Mouse (Mus musculus) hindbrain, embryonic 12.5 days (tissue): Measurements from ENCODE around the gene Zic4. TPM values are rescaled to one million over a fixed set of nuclear protein-coding genes. Genes with fewer than 3 reads are reported as not detected.

ENCODE experiments used
- ATAC-seq: fragments of 200-750 bp; cut with Nextera tagmentation; 2 replicates; pipeline ENCODE4 v1.8.0; 2017; ENCODE audit warnings: moderate TSS enrichment; ENCODE audit not compliant: low FRiP score
- H3K27ac ChIP-seq: fragments of 300-500 bp; sonication (generic); 2 replicates; pipeline ENCODE4 v1.5.1; 2016; ENCODE audit warnings: mild to moderate bottlenecking
- H3K27me3 ChIP-seq: fragments of 300-500 bp; sonication (generic); 2 replicates; pipeline ENCODE4 v1.6.1; 2016; ENCODE audit warnings: mild to moderate bottlenecking
- H3K36me3 ChIP-seq: fragments of 300-500 bp; sonication (generic); 2 replicates; pipeline ENCODE4 v1.6.1; 2016; ENCODE audit warnings: mild to moderate bottlenecking
- H3K4me1 ChIP-seq: fragments of 300-500 bp; sonication (generic); 2 replicates; pipeline ENCODE4 v1.6.1; 2016
- H3K4me2 ChIP-seq: fragments of 300-500 bp; sonication (generic); replicated peaks from 2 replicates; pipeline ENCODE4 v1.6.1; 2016; ENCODE audit warnings: mild to moderate bottlenecking
- H3K4me3 ChIP-seq: fragments of 300-500 bp; sonication (generic); 2 replicates; pipeline ENCODE4 v1.5.1; 2016; ENCODE audit warnings: mild to moderate bottlenecking
- H3K9ac ChIP-seq: fragments of 300-500 bp; sonication (generic); 2 replicates; pipeline ENCODE4 v1.6.1; 2016; ENCODE audit warnings: mild to moderate bottlenecking, moderate library complexity
- H3K9me3 ChIP-seq: fragments of 300-500 bp; sonication (generic); replicated peaks from 2 replicates; pipeline ENCODE4 v1.6.1; 2016; ENCODE audit warnings: mild to moderate bottlenecking
- WGBS: fragments of 180-500 bp; shearing (Covaris S2); methylation state at CpG from one replicate; pipeline ENCODE4 v1.1.7; 2016; 5-methylcytosine and 5-hydroxymethylcytosine counted together
- polyA plus RNA-seq: library from polyadenylated mRNA; unstranded; fragments of >200 nt; fragmentation: Nextera tagmentation; extraction: Ambion mirVana; gene quantifications from 2 replicates; pipeline ENCODE4 v1.2.1, GENCODE M21; 2016

Zic4 gene
- polyA plus RNA-seq, 1 experiment from 2014 or later = 54.0 TPM

DNA sequence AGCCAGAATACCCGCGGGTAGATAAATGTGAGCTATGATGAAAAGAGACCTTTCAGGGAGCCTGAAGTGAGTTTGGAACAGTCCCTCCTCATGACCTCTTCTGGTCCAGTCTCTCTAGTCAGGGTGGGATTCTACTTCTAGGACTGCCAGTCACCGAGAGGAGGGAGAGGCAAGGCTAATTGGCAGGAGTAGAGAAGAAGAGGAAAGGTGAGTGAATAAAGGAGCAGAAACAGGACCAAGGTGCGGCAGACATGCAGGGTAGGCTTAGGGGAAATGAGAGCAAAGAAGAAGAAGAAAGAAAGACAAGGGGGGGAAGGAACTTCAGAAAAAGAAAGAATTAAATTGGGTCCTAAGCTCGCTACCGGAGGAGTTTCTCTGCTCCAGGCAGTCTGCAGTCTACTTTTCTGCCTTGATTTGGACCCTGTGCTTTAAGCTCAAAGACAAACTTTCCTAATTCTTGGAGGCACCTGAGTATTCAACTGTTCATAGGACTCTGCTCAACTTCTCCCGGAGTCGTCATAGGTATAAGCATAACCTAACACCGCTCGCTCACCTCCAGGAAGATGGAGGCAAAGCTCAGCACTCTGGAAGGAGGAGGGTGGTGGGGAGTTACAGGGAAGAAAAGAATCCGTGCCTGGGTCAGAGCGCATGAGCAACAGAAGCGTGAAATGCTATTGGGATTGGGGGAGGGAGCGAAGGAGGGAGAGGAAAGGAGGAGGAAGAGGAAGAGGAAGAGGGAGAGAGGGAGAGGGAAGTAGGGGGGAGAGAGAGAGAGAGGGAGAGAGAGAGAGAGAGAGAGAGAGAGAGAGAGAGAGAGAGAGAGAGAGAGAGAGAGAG lies 15.0 kb downstream of the Zic4 start:
- peak; percentile 46; the same call in 1 of the 2 replicates for ATAC-seq
- Histone ChIP-seq H3K4me1 (peaks cover 11% of the 10 kb centered on the region; the same call in 1 of the 2 replicates), H3K27me3 (peaks cover 90% of the 10 kb centered on the region), H3K27ac (peak overlapping the region; percentile 94), H3K36me3 (no peaks in the 10 kb centered on the region), H3K9me3 (no peaks in the 10 kb centered on the region), H3K9ac (no peak overlapping the region; the same call in 1 of the 2 replicates), H3K4me3 (peak overlapping the region; percentile 54), H3K4me2 (peak overlapping the region; percentile 79)
- WGBS = 3% methylated on average over 14 of the region's 14 CpGs

DNA sequence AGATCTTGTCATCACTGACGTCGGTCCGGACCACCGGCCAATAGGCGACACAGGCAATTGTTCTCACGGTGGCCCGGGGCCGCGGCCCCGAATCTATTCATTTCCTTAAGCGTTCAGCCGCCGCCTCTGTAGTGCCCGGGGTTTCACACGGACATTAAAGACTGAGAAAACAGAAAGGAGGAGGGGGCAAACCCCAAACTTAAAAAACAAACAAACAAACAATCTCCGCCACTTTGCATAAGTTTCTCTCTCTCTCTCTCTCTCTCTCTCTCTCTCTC lies 15.6 kb downstream of the Zic4 start:
- no peaks in the 10 kb centered on the region for H3K9me3 ChIP-seq
- peak overlapping the region; percentile 82 for H3K9ac ChIP-seq
- H3K4me3 ChIP-seq = peak overlapping the region; percentile 54
- H3K4me2 ChIP-seq = peak overlapping the region; percentile 79
- WGBS = 0% methylated on average over 16 of the region's 16 CpGs
- H3K27ac ChIP-seq = peak overlapping the region; percentile 94
- peaks cover 90% of the 10 kb centered on the region for H3K27me3 ChIP-seq
- H3K4me1 ChIP-seq = peaks cover 11% of the 10 kb centered on the region; the same call in 1 of the 2 replicates
- H3K36me3 ChIP-seq = no peaks in the 10 kb centered on the region
- ATAC-seq = peak; percentile 58; the same call in 1 of the 2 replicates

DNA sequence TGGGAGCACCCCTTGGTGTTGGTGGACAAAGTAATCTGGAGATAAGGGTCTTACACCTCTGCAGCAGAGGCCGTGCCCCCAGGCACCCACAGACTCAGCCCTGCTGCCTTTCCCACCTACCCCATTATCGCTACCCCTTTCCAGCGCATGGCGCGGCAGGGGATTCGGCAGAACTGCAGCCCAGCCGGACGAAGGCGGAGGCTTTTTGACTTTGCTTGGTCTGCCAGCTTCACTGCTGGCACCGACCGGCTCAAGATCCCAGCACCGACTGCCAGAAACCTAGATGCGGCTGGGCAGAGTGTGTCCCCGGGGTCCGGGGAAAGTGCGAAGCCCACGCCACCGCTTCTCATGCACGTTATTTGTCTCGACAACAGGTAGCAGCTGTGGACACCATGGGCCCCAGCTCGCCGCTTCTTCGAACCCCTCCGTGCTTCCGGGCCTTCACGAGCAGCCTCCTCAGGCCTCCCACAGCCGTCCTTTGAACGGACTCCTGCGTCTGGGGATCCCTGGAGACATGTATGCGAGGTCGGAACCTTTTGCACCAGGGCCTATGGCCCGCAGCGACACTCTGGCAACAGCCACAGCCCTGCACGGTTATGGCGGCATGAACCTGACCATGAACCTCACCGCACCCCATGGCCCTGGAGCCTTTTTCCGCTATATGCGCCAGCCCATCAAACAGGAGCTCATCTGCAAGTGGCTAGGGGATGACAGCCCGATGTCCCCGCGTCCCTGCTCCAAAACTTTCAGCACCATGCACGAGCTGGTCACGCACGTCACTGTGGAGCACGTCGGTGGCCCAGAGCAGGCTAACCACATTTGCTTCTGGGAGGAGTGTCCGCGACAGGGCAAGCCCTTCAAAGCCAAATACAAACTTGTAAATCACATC lies 16.4 kb downstream of the Zic4 start:
- WGBS = under 1% methylated on average over 48 of the region's 48 CpGs

DNA sequence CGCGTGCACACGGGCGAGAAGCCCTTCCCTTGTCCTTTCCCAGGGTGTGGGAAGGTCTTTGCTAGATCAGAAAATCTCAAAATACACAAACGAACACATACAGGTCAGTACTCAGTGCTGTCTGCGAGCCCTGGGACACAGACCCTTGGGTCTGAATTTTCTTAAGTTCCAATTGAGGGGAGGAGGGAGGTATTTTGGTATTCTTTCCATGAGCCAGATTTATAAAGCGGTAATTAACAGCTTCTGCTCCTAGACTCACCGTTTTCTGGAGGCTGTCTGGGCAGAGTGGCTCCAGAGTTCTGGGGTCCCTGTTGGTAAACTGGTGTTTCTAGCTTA lies 17.1 kb downstream of the Zic4 start:
- Histone ChIP-seq H3K9me3 (no peaks in the 10 kb centered on the region), H3K27me3 (peaks cover 93% of the 10 kb centered on the region), H3K4me1 (peaks cover 11% of the 10 kb centered on the region; the same call in 1 of the 2 replicates), H3K27ac (peak overlapping the region; percentile 94), H3K4me2 (peak overlapping the region; percentile 79), H3K36me3 (no peaks in the 10 kb centered on the region), H3K4me3 (peak overlapping the region; percentile 54), H3K9ac (peak overlapping the region; percentile 82)
- WGBS = 3% methylated on average over 8 of the region's 8 CpGs
- ATAC-seq = no peak

More for the DNA sequence above, 16.4 kb downstream of the Zic4 start:
- Histone ChIP-seq H3K27ac (peak overlapping the region; percentile 94), H3K4me3 (peak overlapping the region; percentile 54), H3K9me3 (no peaks in the 10 kb centered on the region), H3K27me3 (peaks cover 93% of the 10 kb centered on the region), H3K36me3 (no peaks in the 10 kb centered on the region), H3K9ac (peak overlapping the region; percentile 82), H3K4me1 (peaks cover 11% of the 10 kb centered on the region; the same call in 1 of the 2 replicates), H3K4me2 (peak overlapping the region; percentile 79)
- ATAC-seq = peak; percentile 30; the same call in 1 of the 2 replicates

DNA sequence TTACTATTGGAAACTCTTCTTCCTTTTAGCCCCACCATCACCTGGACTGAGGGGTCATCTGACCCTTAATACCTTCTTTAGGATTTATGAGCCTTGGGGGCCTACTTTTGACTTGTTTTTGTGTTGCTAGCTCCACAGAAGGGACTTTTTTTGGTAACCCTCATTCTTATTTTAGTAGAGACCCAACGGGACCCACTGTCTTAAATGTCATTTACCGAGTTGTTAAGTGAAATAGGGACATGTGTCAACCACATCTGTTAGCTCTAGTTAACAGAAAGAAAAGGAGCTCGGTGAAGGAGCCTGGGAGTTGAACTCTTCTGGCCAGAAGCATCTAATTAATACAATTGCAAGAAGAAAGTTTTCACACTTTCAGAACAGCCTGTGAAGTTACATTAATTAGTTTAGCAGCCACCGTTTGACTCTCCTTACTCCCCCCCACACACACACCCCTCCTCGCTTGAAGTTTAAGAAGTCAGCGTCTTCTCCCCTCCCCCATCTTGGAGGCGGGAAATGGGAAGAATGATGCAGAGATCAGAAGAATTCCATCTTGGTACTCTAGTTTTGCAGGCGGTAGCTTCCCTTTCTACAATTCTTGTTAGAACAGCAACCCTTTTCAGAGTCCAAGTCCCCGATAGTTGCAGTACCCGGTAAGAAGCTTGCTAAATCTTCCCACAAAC lies 17.7 kb downstream of the Zic4 start:
- H3K4me1 ChIP-seq = peaks cover 12% of the 10 kb centered on the region; the same call in 1 of the 2 replicates
- H3K9ac ChIP-seq = peak overlapping the region; percentile 82
- H3K36me3 ChIP-seq = no peaks in the 10 kb centered on the region
- ATAC-seq = no peak
- H3K27ac ChIP-seq = peak overlapping the region; percentile 94
- peak overlapping the region; percentile 54 for H3K4me3 ChIP-seq
- WGBS = 2% methylated on average over 10 of the region's 10 CpGs
- peak overlapping the region; percentile 79 for H3K4me2 ChIP-seq
- H3K9me3 ChIP-seq = no peaks in the 10 kb centered on the region
- H3K27me3 ChIP-seq = peaks cover 94% of the 10 kb centered on the region

DNA sequence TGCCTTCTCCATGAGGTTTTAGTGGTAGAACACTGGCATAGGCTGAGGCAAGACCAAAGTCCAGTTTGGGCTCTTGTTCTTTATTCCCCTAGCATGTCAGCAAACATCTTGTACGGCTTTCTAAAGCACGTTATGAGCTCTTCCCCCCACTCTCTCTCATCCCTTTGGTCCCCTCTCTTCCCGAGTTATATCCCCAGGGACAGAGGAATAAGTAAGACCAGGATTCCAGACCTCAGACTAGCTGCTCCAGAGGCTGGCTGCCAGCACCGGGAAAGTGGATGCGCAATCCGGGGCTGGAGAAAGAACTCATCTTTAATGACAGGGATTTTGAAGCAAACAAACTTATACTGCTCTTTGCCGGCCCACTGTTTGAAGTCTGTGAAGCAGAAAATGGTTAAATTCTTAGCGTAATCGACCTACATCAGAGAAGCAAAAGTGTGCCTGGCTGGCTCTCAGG lies 18.3 kb downstream of the Zic4 start:
- WGBS = under 1% methylated on average over 9 of the region's 9 CpGs
- Histone ChIP-seq H3K4me3 (peak overlapping the region; percentile 54), H3K27ac (peak overlapping the region; percentile 94), H3K4me1 (peaks cover 15% of the 10 kb centered on the region), H3K9ac (peak overlapping the region; percentile 82), H3K27me3 (peaks cover 94% of the 10 kb centered on the region), H3K4me2 (peak overlapping the region; percentile 79), H3K36me3 (no peaks in the 10 kb centered on the region), H3K9me3 (no peaks in the 10 kb centered on the region)
- ATAC-seq = no peak

DNA sequence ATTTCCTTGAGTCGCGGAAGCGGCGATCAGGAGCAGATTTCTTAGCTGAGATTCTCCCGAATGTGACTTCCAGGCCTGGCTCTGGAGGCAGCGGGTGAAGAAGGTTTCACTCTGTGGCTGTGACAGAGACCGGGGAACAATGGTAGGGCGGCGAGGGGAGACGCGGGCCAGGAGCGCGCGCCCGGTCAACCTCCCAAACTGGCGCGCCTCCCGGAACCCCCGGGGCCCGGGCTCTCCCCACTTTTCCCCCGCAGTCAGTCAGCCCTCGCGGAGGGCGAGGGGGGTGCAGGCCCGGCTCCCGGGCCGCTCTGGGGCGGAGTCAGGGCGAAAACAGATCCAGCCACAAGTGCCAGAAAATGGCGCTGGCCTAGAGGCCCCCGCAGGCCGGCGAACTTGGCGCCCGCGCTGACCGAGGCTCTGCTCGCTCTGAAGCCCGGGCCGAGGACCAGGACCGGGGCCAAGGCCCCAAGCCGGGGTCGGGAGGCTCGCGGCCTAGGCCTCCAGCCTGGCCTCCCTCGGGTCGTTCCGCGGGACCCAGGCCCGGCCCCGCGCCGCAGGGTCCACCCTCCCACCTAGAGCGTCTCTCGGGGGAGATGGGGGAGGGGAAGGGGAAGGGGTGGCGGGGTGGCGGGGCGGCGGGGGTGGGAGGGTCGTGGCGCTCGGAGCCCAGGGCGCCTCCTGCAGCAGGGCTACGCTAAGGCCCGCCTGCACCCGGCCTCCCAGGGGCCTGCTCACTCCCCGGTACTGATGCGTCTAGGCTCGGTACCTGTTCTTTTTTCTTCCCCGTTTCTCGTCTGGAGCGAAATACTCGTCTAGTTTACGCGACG lies 19.3 kb downstream of the Zic4 start:
- peak overlapping the region; percentile 54 for H3K4me3 ChIP-seq
- peak; percentile 55 for ATAC-seq
- H3K27ac ChIP-seq = peak overlapping the region; percentile 94
- no peaks in the 10 kb centered on the region for H3K9me3 ChIP-seq
- peaks cover 94% of the 10 kb centered on the region for H3K27me3 ChIP-seq
- no peaks in the 10 kb centered on the region for H3K36me3 ChIP-seq
- under 1% methylated on average over 63 of the region's 76 CpGs for WGBS
- H3K4me2 ChIP-seq = peak overlapping the region; percentile 79
- peak overlapping the region; percentile 82 for H3K9ac ChIP-seq
- peaks cover 15% of the 10 kb centered on the region for H3K4me1 ChIP-seq

DNA sequence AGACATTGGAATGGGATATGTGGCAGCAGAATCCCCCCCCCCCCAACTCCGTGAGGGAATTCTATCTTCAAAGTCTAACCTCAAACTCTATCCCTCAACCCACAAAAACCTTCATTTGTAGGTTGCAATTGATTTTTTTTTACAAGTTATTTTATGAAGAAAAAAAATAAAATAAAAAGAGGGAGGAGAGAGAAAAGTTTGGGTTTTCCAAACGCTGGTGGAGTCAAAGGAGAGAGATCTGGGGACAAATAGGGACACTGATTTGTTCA lies 19.8 kb downstream of the Zic4 start:
- Histone ChIP-seq H3K36me3 (no peaks in the 10 kb centered on the region), H3K27ac (peak overlapping the region; percentile 94), H3K27me3 (peaks cover 93% of the 10 kb centered on the region), H3K9ac (peak overlapping the region; percentile 82), H3K4me1 (peaks cover 18% of the 10 kb centered on the region), H3K4me3 (peak overlapping the region; percentile 54), H3K9me3 (no peaks in the 10 kb centered on the region), H3K4me2 (peak overlapping the region; percentile 79)
- 4% methylated on average over 2 of the region's 2 CpGs for WGBS
- ATAC-seq = no peak

DNA sequence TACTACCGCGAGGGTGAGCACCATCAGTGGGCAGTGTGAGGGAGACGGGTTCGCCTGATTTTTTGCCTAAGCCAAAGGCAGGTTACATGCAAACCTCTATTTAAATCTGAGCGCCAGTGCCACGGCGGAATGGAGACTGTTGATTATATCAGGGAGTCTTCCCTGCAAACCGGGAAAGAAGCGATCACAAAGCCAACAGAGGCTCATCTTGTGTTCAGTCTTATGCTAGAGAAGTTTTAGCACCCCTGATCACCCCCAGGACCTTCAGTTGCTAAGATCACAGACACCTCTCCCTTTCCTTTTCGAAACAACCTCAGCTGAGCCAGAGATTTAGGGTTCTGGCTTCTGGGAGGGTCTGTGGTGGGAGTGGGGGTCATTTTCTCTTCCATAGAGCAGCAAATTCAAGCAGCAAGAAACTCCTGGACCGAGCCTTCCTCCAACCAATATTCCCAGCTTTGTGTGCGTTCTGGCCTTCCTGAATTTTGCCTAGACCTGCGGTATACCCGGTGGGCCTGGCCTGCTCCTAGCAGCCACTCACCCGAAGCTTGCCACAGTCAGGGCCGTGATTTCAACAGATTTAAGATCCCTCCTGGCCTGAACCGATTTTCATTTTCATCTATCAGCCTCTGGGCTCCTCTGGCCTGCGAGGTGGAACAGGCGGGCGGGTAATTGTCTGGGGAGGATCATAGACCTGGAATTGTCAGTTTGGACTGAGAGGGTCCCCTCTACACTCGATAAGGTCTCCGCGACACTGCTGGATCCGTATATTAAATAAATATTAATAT lies 20.4 kb downstream of the Zic4 start:
- H3K4me1 ChIP-seq = peaks cover 20% of the 10 kb centered on the region
- peaks cover 91% of the 10 kb centered on the region for H3K27me3 ChIP-seq
- H3K4me2 ChIP-seq = peak overlapping the region; percentile 79
- ATAC-seq = no peak
- peak overlapping the region; percentile 82 for H3K9ac ChIP-seq
- peak overlapping the region; percentile 94 for H3K27ac ChIP-seq
- 3% methylated on average over 24 of the region's 24 CpGs for WGBS
- H3K36me3 ChIP-seq = no peaks in the 10 kb centered on the region
- peak overlapping the region; percentile 54 for H3K4me3 ChIP-seq
- H3K9me3 ChIP-seq = no peaks in the 10 kb centered on the region

DNA sequence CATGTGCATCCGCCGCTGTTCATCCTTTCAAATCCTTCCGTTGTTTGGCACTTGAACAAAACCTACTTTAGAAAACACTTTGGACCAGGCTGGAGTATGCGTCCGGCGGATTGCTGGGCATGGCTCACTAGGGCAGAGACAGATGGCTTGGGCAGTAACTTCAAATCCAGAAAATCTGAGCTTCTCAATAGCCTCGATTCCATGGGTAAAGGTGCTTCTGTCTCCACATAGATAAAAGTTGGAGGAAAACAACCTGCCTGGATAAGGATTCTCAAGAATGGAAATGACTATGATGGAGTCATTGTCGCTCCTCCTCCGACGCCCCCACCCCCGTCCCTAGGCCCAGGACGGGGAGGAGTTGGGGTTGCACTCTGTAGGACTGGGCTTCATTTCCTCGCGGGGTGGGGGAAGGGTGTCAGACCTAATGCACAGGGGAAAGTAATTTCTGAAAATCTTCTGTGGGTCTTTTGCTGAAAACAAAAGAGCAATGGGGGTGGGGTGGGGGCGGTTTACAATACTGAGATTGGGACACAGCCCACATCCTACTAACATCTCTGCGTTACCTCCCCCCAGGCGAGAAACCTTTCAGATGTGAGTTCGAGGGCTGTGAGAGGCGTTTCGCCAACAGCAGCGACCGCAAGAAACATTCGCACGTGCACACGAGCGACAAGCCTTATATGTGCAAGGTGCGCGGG lies 21.4 kb downstream of the Zic4 start:
- Histone ChIP-seq H3K4me3 (peak overlapping the region; percentile 54), H3K27ac (peak overlapping the region; percentile 94), H3K9me3 (no peaks in the 10 kb centered on the region), H3K4me2 (peak overlapping the region; percentile 79), H3K9ac (peak overlapping the region; percentile 82), H3K36me3 (no peaks in the 10 kb centered on the region), H3K27me3 (peaks cover 88% of the 10 kb centered on the region), H3K4me1 (peaks cover 17% of the 10 kb centered on the region)
- 2% methylated on average over 28 of the region's 28 CpGs for WGBS
- peak; percentile 51 for ATAC-seq
